Mouse (Mus musculus) stomach, embryonic 15.5 days (tissue): ENCODE measurements around the gene Tmem206. TPM values are rescaled to one million over a fixed set of nuclear protein-coding genes. Genes with fewer than 3 reads are reported as not detected.

ENCODE experiments used
- ATAC-seq: fragments of 200-750 bp; cut with Nextera tagmentation; 2 replicates; pipeline ENCODE4 v1.8.0; 2017; ENCODE audit warnings: low read depth, moderate number of reproducible peaks, moderate TSS enrichment; ENCODE audit not compliant: insufficient read depth, low FRiP score
- H3K27ac ChIP-seq: fragments of 300-500 bp; sonication (generic); 2 replicates; pipeline ENCODE4 v1.5.1; 2015; ENCODE audit warnings: mild to moderate bottlenecking, inconsistent platforms
- H3K27me3 ChIP-seq: fragments of 300-500 bp; sonication (generic); replicated peaks from 2 replicates; pipeline ENCODE4 v1.6.1; 2015; ENCODE audit warnings: inconsistent platforms
- H3K36me3 ChIP-seq: fragments of 300-500 bp; sonication (generic); 2 replicates; pipeline ENCODE4 v1.6.1; 2015; ENCODE audit warnings: inconsistent platforms
- H3K4me1 ChIP-seq: fragments of 300-500 bp; sonication (generic); 2 replicates; pipeline ENCODE4 v1.6.1; 2015; ENCODE audit warnings: inconsistent platforms
- H3K4me2 ChIP-seq: fragments of 300-500 bp; sonication (generic); 2 replicates; pipeline ENCODE4 v1.6.1; 2015; ENCODE audit warnings: mild to moderate bottlenecking, inconsistent platforms
- H3K4me3 ChIP-seq: fragments of 300-500 bp; sonication (generic); replicated peaks from 2 replicates; pipeline ENCODE4 v1.5.1; 2015; ENCODE audit warnings: inconsistent platforms
- H3K9ac ChIP-seq: fragments of 300-500 bp; sonication (generic); 2 replicates; pipeline ENCODE4 v1.6.1; 2015; ENCODE audit warnings: inconsistent platforms
- H3K9me3 ChIP-seq: fragments of 300-500 bp; sonication (generic); 2 replicates; pipeline ENCODE4 v1.6.1; 2016; ENCODE audit warnings: inconsistent platforms
- WGBS: fragments of 180-500 bp; shearing (Covaris S2); methylation state at CpG from one replicate; pipeline ENCODE4 v1.1.7; 2015; 5-methylcytosine and 5-hydroxymethylcytosine counted together
- polyA plus RNA-seq: library from polyadenylated mRNA; unstranded; fragments of >200 nt; fragmentation: Nextera tagmentation; extraction: Ambion mirVana; gene quantifications from 2 replicates; pipeline ENCODE4 v1.2.1, GENCODE M21; 2015

Tmem206 gene
- polyA plus RNA-seq, 1 experiment from 2014 or later, result 20.0 TPM

GRCm38 (mm10) chr1:191293996-191294795, 31.5 kb upstream of the Tmem206 start:
- no peak overlapping the region; the same call in 1 of the 2 replicates for H3K27ac ChIP-seq
- no peak for ATAC-seq

GRCm38 (mm10) chr1:191295784-191296183, 29.9 kb upstream of the Tmem206 start:
- Histone ChIP-seq H3K36me3 (no peaks in the 10 kb centered on the region), H3K4me1 (peaks cover 7% of the 10 kb centered on the region; the same call in 1 of the 2 replicates), H3K9ac (no peak overlapping the region), H3K9me3 (no peaks in the 10 kb centered on the region), H3K4me2 (no peak overlapping the region), H3K27ac (0 out of 2 replicates have a peak overlapping the region, but pooled peaks have one; percentile 26), H3K4me3 (no peak overlapping the region), H3K27me3 (no peaks in the 10 kb centered on the region)
- WGBS, result 14% methylated on average over 3 of the region's 3 CpGs
- no peak for ATAC-seq

More at GRCm38 (mm10) chr1:191293996-191294795, 31.5 kb upstream of the Tmem206 start:
- no peaks in the 10 kb centered on the region for H3K36me3 ChIP-seq
- no peaks in the 10 kb centered on the region for H3K9me3 ChIP-seq
- H3K9ac ChIP-seq, result no peak overlapping the region
- WGBS, result 39% methylated on average over 9 of the region's 9 CpGs
- H3K4me1 ChIP-seq, result peaks cover 7% of the 10 kb centered on the region; the same call in 1 of the 2 replicates
- H3K4me3 ChIP-seq, result no peak overlapping the region
- no peaks in the 10 kb centered on the region for H3K27me3 ChIP-seq
- H3K4me2 ChIP-seq, result no peak overlapping the region

DNA sequence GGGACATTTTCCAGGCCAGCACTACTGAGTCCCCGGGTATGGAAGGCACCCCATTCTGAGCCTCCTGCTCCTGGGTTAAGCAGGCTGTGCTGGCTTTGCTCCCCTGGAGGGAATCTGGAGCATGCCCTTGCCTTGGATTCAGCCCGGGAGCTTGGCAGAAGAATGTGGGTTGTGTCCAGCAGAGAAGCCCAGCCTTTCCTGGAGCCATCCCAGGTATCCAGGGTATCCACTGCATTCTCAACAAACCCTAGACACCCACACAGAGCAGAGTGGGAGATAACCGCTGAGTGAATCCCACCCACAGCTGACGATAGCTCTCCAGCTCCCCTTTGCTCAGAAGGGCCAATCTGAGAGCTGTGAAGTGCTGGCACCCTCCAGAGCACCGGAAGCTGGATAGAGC, 29.3 kb upstream of the Tmem206 start:
- 57% methylated on average over 5 of the region's 5 CpGs for WGBS
- H3K4me2 ChIP-seq, result no peak overlapping the region

GRCm38 (mm10) chr1:191298304-191298703, 27.4 kb upstream of the Tmem206 start:
- 82% methylated on average over 4 of the region's 4 CpGs for WGBS
- ATAC-seq, result no peak
- no peak overlapping the region for H3K4me2 ChIP-seq
- H3K36me3 ChIP-seq, result no peaks in the 10 kb centered on the region
- H3K9me3 ChIP-seq, result no peaks in the 10 kb centered on the region
- H3K4me1 ChIP-seq, result peaks cover 7% of the 10 kb centered on the region; the same call in 1 of the 2 replicates
- H3K27me3 ChIP-seq, result no peaks in the 10 kb centered on the region
- no peak overlapping the region for H3K4me3 ChIP-seq
- H3K9ac ChIP-seq, result no peak overlapping the region
- H3K27ac ChIP-seq, result no peak overlapping the region

More for the DNA sequence above, 29.3 kb upstream of the Tmem206 start:
- H3K27me3 ChIP-seq, result no peaks in the 10 kb centered on the region
- no peaks in the 10 kb centered on the region for H3K36me3 ChIP-seq
- no peak overlapping the region for H3K27ac ChIP-seq
- H3K9me3 ChIP-seq, result no peaks in the 10 kb centered on the region
- H3K4me1 ChIP-seq, result peaks cover 7% of the 10 kb centered on the region; the same call in 1 of the 2 replicates
- no peak overlapping the region for H3K9ac ChIP-seq
- peak; percentile 63; the same call in 1 of the 2 replicates for ATAC-seq
- H3K4me3 ChIP-seq, result no peak overlapping the region

- no peaks in the 10 kb centered on the region for H3K27me3 ChIP-seq
- no peak for ATAC-seq
- WGBS, result 54% methylated on average over 11 of the region's 11 CpGs
- H3K9ac ChIP-seq, result no peak overlapping the region
- no peaks in the 10 kb centered on the region for H3K9me3 ChIP-seq
- H3K36me3 ChIP-seq, result no peaks in the 10 kb centered on the region
- no peak overlapping the region for H3K4me3 ChIP-seq
- H3K4me2 ChIP-seq, result no peak overlapping the region
- no peak overlapping the region for H3K27ac ChIP-seq
- 0 out of 2 replicates have a peak, but pooled peaks cover 7% of the 10 kb centered on the region for H3K4me1 ChIP-seq
These were observed 26.3 kb upstream of the Tmem206 start for GRCm38 (mm10) chr1:191299215-191299942.

GRCm38 (mm10) chr1:191301903-191302302, 23.8 kb upstream of the Tmem206 start:
- no peak overlapping the region for H3K4me2 ChIP-seq
- no peak overlapping the region for H3K27ac ChIP-seq
- 35% methylated on average over 4 of the region's 4 CpGs for WGBS
- H3K9ac ChIP-seq, result no peak overlapping the region
- H3K4me1 ChIP-seq, result no peaks in the 10 kb centered on the region
- ATAC-seq, result no peak
- H3K4me3 ChIP-seq, result no peak overlapping the region
- H3K36me3 ChIP-seq, result 0 out of 2 replicates have a peak, but pooled peaks cover 4% of the 10 kb centered on the region
- H3K9me3 ChIP-seq, result no peaks in the 10 kb centered on the region
- H3K27me3 ChIP-seq, result no peaks in the 10 kb centered on the region

DNA sequence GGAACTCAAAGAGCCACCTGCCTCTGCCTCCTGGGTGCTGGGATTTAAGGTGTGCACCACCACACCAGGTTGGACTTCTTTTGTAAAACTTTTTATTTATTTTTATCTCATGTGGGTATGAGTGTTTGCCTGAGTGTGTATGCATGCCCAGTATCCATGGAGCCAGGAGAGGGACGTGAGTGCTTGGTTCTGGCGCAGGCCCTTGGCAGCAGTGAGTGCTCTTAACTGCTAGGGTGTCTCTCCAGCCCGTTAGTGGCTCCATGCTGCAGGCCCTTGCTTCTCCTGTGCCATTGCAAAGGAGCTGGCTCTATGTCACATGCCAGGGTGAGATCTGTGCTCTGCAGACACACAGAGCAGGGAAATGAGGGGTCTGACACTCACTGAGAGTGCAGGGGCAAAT, 22.0 kb upstream of the Tmem206 start:
- no peak for ATAC-seq
- Histone ChIP-seq H3K9ac (no peak overlapping the region), H3K9me3 (no peaks in the 10 kb centered on the region), H3K36me3 (0 out of 2 replicates have a peak, but pooled peaks cover 4% of the 10 kb centered on the region), H3K27me3 (no peaks in the 10 kb centered on the region), H3K4me1 (no peaks in the 10 kb centered on the region), H3K27ac (no peak overlapping the region), H3K4me3 (no peak overlapping the region), H3K4me2 (no peak overlapping the region)
- WGBS, result 80% methylated on average over 3 of the region's 3 CpGs

DNA sequence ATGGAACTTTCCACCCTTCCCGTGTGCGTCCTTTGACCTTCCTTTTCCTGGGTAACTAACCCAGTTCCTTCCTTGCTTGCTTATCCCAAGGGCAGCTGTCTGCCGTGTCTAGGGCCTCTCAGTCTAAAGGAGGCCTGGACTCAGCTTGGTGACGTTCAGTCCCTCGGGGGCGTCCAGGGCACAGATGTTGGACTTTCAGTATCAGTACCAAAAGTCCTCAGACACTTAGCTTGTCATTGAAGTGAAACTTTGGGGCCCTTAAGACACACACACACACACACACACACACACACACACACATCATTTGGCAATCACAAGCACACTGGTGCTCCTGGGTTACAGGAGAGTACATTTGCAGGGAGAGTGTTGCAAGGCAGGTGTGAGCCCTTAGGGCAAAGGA, 21.5 kb upstream of the Tmem206 start:
- no peaks in the 10 kb centered on the region for H3K4me1 ChIP-seq
- ATAC-seq, result no peak
- H3K27me3 ChIP-seq, result no peaks in the 10 kb centered on the region
- H3K9me3 ChIP-seq, result no peaks in the 10 kb centered on the region
- no peak overlapping the region for H3K9ac ChIP-seq
- H3K4me2 ChIP-seq, result no peak overlapping the region
- WGBS, result 68% methylated on average over 6 of the region's 6 CpGs
- H3K36me3 ChIP-seq, result 0 out of 2 replicates have a peak, but pooled peaks cover 4% of the 10 kb centered on the region
- H3K27ac ChIP-seq, result no peak overlapping the region
- no peak overlapping the region for H3K4me3 ChIP-seq

GRCm38 (mm10) chr1:191305610-191306009, 20.1 kb upstream of the Tmem206 start:
- Histone ChIP-seq H3K4me2 (no peak overlapping the region), H3K27ac (no peak overlapping the region), H3K9ac (no peak overlapping the region), H3K4me1 (no peaks in the 10 kb centered on the region), H3K4me3 (no peak overlapping the region), H3K27me3 (no peaks in the 10 kb centered on the region), H3K36me3 (0 out of 2 replicates have a peak, but pooled peaks cover 4% of the 10 kb centered on the region), H3K9me3 (no peaks in the 10 kb centered on the region)
- 66% methylated on average over 7 of the region's 7 CpGs for WGBS
- no peak for ATAC-seq

DNA sequence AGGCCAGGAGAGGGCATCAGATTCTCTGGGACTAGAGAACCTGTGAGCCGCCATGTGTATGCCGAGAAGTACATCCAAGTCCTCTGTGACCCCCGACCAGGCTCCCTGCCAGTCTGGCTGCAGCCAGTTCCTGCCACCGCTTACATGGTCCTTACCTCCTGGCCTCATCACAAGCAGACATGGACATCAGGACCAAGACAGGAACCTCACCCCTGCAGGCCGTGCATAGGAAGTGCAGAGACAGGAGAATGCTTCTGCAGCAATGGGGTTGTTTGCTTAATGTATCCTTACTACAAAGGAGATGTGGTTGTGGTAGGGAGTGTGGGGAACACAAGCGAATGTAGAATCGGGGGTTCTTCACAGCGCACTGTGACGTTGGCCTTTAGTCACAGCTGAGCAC, 19.4 kb upstream of the Tmem206 start:
- Histone ChIP-seq H3K4me1 (no peaks in the 10 kb centered on the region), H3K9me3 (no peaks in the 10 kb centered on the region), H3K36me3 (0 out of 2 replicates have a peak, but pooled peaks cover 4% of the 10 kb centered on the region), H3K27ac (no peak overlapping the region), H3K9ac (no peak overlapping the region), H3K4me3 (no peak overlapping the region), H3K4me2 (no peak overlapping the region), H3K27me3 (no peaks in the 10 kb centered on the region)
- 82% methylated on average over 9 of the region's 9 CpGs for WGBS
- ATAC-seq, result no peak

GRCm38 (mm10) chr1:191307766-191308455, 17.8 kb upstream of the Tmem206 start:
- 0 out of 2 replicates have a peak, but pooled peaks cover 4% of the 10 kb centered on the region for H3K36me3 ChIP-seq
- 80% methylated on average over 9 of the region's 9 CpGs for WGBS
- no peaks in the 10 kb centered on the region for H3K9me3 ChIP-seq
- no peak overlapping the region for H3K4me2 ChIP-seq
- H3K4me1 ChIP-seq, result no peaks in the 10 kb centered on the region
- H3K27ac ChIP-seq, result no peak overlapping the region
- no peak overlapping the region for H3K9ac ChIP-seq
- ATAC-seq, result no peak
- no peak overlapping the region for H3K4me3 ChIP-seq
- no peaks in the 10 kb centered on the region for H3K27me3 ChIP-seq
